Mouse (Mus musculus) kidney, adult 2 months (tissue): Measurements from ENCODE around the gene Fam76b. TPM values are rescaled to one million over a fixed set of nuclear protein-coding genes. Genes with fewer than 3 reads are reported as not detected.

Source experiments
- DNase-seq: peaks from one replicate; pipeline ENCODE4 v3.0.0; 2021
- H3K27ac ChIP-seq: fragments of 200-500 bp; 2 replicates; pipeline ENCODE4 v1.5.1; 2012; ENCODE audit warnings: low read depth, low read length, control low read depth, inconsistent platforms; ENCODE audit not compliant: insufficient read depth
- H3K27me3 ChIP-seq: fragments of 200-500 bp; replicated peaks from 2 replicates; pipeline ENCODE4 v1.6.1; 2012; ENCODE audit warnings: mild to moderate bottlenecking, moderate library complexity, low read length, inconsistent platforms; ENCODE audit not compliant: control insufficient read depth, insufficient read depth
- H3K36me3 ChIP-seq: fragments of 200-500 bp; 2 replicates; pipeline ENCODE4 v1.6.1; 2012; ENCODE audit warnings: mild to moderate bottlenecking, moderate library complexity, low read length, inconsistent platforms; ENCODE audit not compliant: control insufficient read depth, insufficient read depth
- H3K4me1 ChIP-seq: fragments of 200-500 bp; 2 replicates; pipeline ENCODE4 v1.6.1; 2011; ENCODE audit warnings: low read length; ENCODE audit not compliant: control insufficient read depth, insufficient read depth
- H3K4me3 ChIP-seq: fragments of 200-500 bp; 2 replicates; pipeline ENCODE4 v1.5.1; 2011; ENCODE audit warnings: mild to moderate bottlenecking, low read depth, low read length, control low read depth; ENCODE audit not compliant: insufficient read depth
- CTCF ChIP-seq: fragments of 200-500 bp; conservative IDR thresholded peaks from 2 replicates; pipeline ENCODE4 v1.5.1; 2011; ENCODE audit warnings: low read depth, mild to moderate bottlenecking, control low read depth, low read length, moderate library complexity, mixed read lengths; ENCODE audit not compliant: insufficient read depth, insufficient read length
- POLR2A ChIP-seq: fragments of 200-500 bp; IDR thresholded peaks from one replicate; pipeline ENCODE4 v1.6.1; 2011; ENCODE audit warnings: low read depth, low read length, control low read depth
- WGBS: fragments of 180-500 bp; shearing (Covaris S2); methylation state at CpG from one replicate; pipeline ENCODE4 v1.1.7; 2018; 5-methylcytosine and 5-hydroxymethylcytosine counted together
- polyA plus RNA-seq: library from polyadenylated mRNA; depleted of rRNA; stranded (reverse); fragments of >200 nt; gene quantifications from 2 replicates; pipeline ENCODE4 v1.2.3, GENCODE M21; 2012

The Fam76b gene
- polyA plus RNA-seq, 1 experiment, result 4.0 TPM

DNA sequence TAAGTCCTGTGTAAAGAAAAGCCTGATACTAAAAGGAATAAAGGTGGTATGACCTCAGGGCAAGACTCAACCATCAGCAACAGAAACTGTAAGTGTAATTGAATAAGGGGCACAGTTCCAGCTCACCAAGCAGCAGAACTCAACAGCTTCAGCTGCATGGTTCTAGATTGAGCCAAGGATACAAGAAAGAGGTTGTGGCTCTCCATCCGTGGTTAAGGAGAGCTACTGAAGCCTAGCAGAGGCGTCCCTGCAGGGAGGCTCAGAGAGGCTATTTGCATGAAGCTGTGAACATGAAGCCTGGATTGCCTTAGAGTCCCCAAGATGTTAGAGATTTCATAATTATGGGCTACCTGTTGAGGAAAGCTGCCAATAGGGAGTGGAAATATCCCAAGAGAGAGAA, 40.1 kb downstream of the Fam76b start:
- H3K36me3 ChIP-seq, result no peaks in the 10 kb centered on the region
- H3K27ac ChIP-seq, result no peak overlapping the region
- 46% methylated on average over 2 of the region's 2 CpGs for WGBS
- no peak for DNase-seq
- TF ChIP-seq POLR2A (no peak), CTCF (no peak)
- no peaks in the 10 kb centered on the region for H3K4me1 ChIP-seq
- no peaks in the 10 kb centered on the region for H3K27me3 ChIP-seq
- no peak overlapping the region for H3K4me3 ChIP-seq

GRCm38 (mm10) chr9:13871631-13872030, 44.1 kb downstream of the Fam76b start:
- Histone ChIP-seq H3K4me1 (no peaks in the 10 kb centered on the region), H3K4me3 (no peak overlapping the region), H3K27me3 (no peaks in the 10 kb centered on the region), H3K36me3 (no peaks in the 10 kb centered on the region), H3K27ac (no peak overlapping the region)
- WGBS, result 89% methylated on average over 7 of the region's 7 CpGs
- TF ChIP-seq POLR2A, result no peak
- TF ChIP-seq CTCF, result no peak
- DNase-seq, result no peak

- Histone ChIP-seq H3K4me1 (no peaks in the 10 kb centered on the region), H3K4me3 (no peak overlapping the region), H3K27ac (no peak overlapping the region), H3K27me3 (no peaks in the 10 kb centered on the region), H3K36me3 (no peaks in the 10 kb centered on the region)
- no peak for TF ChIP-seq POLR2A
- no peak for TF ChIP-seq CTCF
- WGBS, result 44% methylated on average over 2 of the region's 2 CpGs
- no peak for DNase-seq
These were observed 46.8 kb downstream of the Fam76b start for GRCm38 (mm10) chr9:13874359-13874758.

DNA sequence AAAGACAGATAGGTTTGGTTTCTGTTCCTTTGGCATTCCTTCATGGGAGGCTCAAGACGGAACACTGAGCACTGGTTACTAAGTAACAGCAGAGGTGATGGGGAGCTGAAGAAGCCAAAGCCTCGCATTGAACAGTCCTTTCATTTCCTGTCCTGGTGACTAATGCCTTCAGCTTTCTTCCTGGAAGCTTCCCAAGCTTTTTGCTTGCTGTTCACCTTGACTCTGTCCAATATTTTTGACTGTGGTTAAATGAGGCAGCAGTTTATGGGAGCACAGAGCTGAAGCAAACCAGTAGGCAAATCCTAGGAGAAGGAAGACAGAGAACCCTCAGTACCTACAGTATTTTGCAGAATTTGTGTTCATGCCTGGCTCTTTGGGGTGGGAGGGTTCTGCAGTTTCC, 47.8 kb downstream of the Fam76b start:
- H3K36me3 ChIP-seq, result no peaks in the 10 kb centered on the region
- TF ChIP-seq CTCF (no peak), POLR2A (no peak)
- H3K4me1 ChIP-seq, result no peaks in the 10 kb centered on the region
- peak; percentile 17 for DNase-seq
- no peak overlapping the region for H3K4me3 ChIP-seq
- 9% methylated on average over 2 of the region's 2 CpGs for WGBS
- no peaks in the 10 kb centered on the region for H3K27me3 ChIP-seq
- no peak overlapping the region for H3K27ac ChIP-seq

DNA sequence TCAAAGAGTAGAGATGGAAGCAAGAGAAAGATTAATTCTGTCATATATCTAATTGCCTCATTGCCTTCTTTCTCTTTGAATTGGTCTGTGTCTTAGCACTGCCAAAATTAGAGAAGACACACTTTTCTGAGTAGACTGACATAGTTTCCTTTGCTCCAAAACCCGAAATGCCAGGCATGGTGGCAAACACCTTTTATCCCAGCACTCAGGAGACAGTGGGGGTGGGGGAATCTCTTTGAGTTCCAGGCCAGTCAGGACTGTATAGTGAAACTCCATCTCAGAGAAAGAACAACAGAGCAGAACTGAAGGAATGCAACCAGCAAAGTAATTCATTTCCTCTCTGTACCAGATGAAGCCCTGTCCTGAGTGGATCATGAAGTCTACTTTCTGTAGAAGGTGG, 53.2 kb downstream of the Fam76b start:
- Histone ChIP-seq H3K4me1 (no peaks in the 10 kb centered on the region), H3K27me3 (no peaks in the 10 kb centered on the region), H3K27ac (no peak overlapping the region), H3K4me3 (no peak overlapping the region), H3K36me3 (no peaks in the 10 kb centered on the region)
- no peak for TF ChIP-seq POLR2A
- TF ChIP-seq CTCF, result no peak
- DNase-seq, result no peak
- WGBS, result 44% methylated on average over 1 of the region's 1 CpGs

DNA sequence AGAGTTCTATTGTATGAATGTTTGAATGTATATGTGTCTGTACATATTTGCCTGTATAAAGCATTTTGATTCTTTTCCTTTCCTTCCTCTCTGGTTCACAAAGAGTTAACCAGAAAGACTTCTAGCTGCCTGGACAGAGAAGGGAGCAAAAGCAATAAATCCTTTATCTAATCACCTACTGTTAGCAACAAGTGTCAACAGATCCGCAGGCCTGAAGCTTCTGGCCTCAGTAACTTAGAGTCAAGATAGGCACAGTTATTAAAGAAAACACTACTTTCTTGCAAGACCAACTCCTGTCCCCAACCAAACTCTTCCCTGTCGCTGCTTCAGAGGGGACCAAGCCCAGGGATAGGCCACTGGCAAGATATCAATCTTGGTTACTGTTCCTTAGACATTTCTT, 55.0 kb downstream of the Fam76b start:
- no peaks in the 10 kb centered on the region for H3K36me3 ChIP-seq
- H3K4me1 ChIP-seq, result no peaks in the 10 kb centered on the region
- no peaks in the 10 kb centered on the region for H3K27me3 ChIP-seq
- DNase-seq, result no peak
- no peak overlapping the region for H3K4me3 ChIP-seq
- H3K27ac ChIP-seq, result no peak overlapping the region
- TF ChIP-seq POLR2A, result no peak
- no peak for TF ChIP-seq CTCF
- 22% methylated on average over 2 of the region's 2 CpGs for WGBS

- TF ChIP-seq POLR2A (no peak), CTCF (no peak)
- no peak for DNase-seq
- 77% methylated on average over 5 of the region's 5 CpGs for WGBS
- no peaks in the 10 kb centered on the region for H3K27me3 ChIP-seq
- H3K4me3 ChIP-seq, result no peak overlapping the region
- H3K4me1 ChIP-seq, result no peaks in the 10 kb centered on the region
- no peaks in the 10 kb centered on the region for H3K36me3 ChIP-seq
- H3K27ac ChIP-seq, result no peak overlapping the region
These were observed 61.5 kb downstream of the Fam76b start for GRCm38 (mm10) chr9:13888981-13889380.

- WGBS, result 5% methylated on average over 9 of the region's 9 CpGs
- H3K4me1 ChIP-seq, result no peaks in the 10 kb centered on the region
- TF ChIP-seq CTCF, result peak; percentile 99
- TF ChIP-seq POLR2A, result no peak
- H3K27ac ChIP-seq, result no peak overlapping the region
- no peaks in the 10 kb centered on the region for H3K36me3 ChIP-seq
- DNase-seq, result peak; percentile 79
- H3K27me3 ChIP-seq, result no peaks in the 10 kb centered on the region
- H3K4me3 ChIP-seq, result no peak overlapping the region
These were observed 62.1 kb downstream of the Fam76b start for GRCm38 (mm10) chr9:13889657-13890056.
